Mouse (Mus musculus) liver, embryonic 15.5 days (tissue): ENCODE data around the gene Dpagt1. TPM values are rescaled to one million over a fixed set of nuclear protein-coding genes. Genes with fewer than 3 reads are reported as not detected.
"Not testable (repeated sequence)": the region's sequence is repeated elsewhere in the genome, so short reads cannot be mapped to it uniquely, and the experiment has no call there.

Experiments used
- ATAC-seq: fragments of 200-750 bp; cut with Nextera tagmentation; 2 replicates; pipeline ENCODE4 v1.8.0; 2017; ENCODE audit warnings: moderate number of reproducible peaks, mild to moderate bottlenecking, moderate library complexity; ENCODE audit not compliant: insufficient read depth
- H3K27ac ChIP-seq: fragments of 300-500 bp; sonication (generic); replicated peaks from 2 replicates; pipeline ENCODE4 v1.5.1; 2015; ENCODE audit warnings: mild to moderate bottlenecking, inconsistent platforms
- H3K27me3 ChIP-seq: fragments of 300-500 bp; sonication (generic); 2 replicates; pipeline ENCODE4 v1.6.1; 2015; ENCODE audit warnings: mild to moderate bottlenecking, inconsistent platforms
- H3K36me3 ChIP-seq: fragments of 300-500 bp; sonication (generic); replicated peaks from 2 replicates; pipeline ENCODE4 v1.6.1; 2015; ENCODE audit warnings: moderate library complexity, mild to moderate bottlenecking, inconsistent platforms
- H3K4me1 ChIP-seq: fragments of 300-500 bp; sonication (generic); replicated peaks from 2 replicates; pipeline ENCODE4 v1.6.1; 2015; ENCODE audit warnings: inconsistent platforms
- H3K4me2 ChIP-seq: fragments of 300-500 bp; sonication (generic); 2 replicates; pipeline ENCODE4 v1.6.1; 2015; ENCODE audit warnings: moderate library complexity, mild to moderate bottlenecking, inconsistent platforms
- H3K4me3 ChIP-seq: fragments of 300-500 bp; sonication (generic); replicated peaks from 2 replicates; pipeline ENCODE4 v1.5.1; 2015; ENCODE audit warnings: mild to moderate bottlenecking, inconsistent platforms
- H3K9ac ChIP-seq: fragments of 300-500 bp; sonication (generic); 2 replicates; pipeline ENCODE4 v1.6.1; 2015; ENCODE audit warnings: moderate library complexity, mild to moderate bottlenecking, inconsistent platforms
- H3K9me3 ChIP-seq: fragments of 300-500 bp; sonication (generic); replicated peaks from 2 replicates; pipeline ENCODE4 v1.6.1; 2016; ENCODE audit warnings: inconsistent platforms
- WGBS: fragments of 180-500 bp; shearing (Covaris S2); methylation state at CpG from one replicate; pipeline ENCODE4 v1.1.7; 2015; ENCODE audit warnings: mixed read lengths; ENCODE audit not compliant: insufficient replicate concordance; 5-methylcytosine and 5-hydroxymethylcytosine counted together
- polyA plus RNA-seq: library from polyadenylated mRNA; unstranded; fragments of >200 nt; fragmentation: Nextera tagmentation; extraction: Ambion mirVana; gene quantifications from 2 replicates; pipeline ENCODE4 v1.2.1, GENCODE M21; 2015

Dpagt1 gene
- polyA plus RNA-seq, 1 experiment from 2014 or later, result 18.4 TPM

DNA sequence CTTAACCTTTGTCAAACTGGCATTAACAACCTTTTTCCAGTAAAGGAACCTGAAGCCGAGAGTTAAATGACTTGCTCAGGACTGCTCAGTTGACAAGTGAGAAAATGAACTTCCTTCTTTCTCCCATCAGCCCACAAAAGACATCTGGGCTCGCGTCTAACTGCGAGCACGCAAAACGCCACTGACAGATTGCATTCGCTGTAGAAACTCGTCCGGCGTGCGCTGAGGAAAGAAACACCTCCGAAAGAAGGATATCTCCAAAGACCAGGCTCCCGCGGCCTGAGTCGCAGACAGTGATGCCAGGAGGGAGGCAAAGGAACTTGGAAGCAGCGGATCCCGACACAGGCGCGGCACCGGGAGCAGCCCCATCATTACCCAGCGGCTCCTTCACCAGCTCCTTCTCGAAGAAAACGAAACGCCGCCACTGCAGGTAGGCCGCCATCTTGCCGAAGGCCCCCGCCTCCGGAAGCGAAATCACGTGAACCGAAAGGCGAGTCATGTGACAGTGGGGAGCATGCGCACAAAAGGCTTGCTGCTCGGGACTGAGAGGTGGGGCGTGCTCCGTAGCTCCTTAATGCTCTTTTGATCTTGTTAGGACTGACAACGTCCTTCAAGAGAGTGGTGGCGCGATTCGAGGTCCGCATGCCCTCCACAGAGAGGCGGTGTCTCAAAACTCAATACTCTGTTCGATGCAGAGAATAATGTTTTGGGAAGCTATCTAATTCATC is 35.5 kb downstream of the Dpagt1 start, which contains the start of gene Vps11:
Gene Vps11 (minus strand): TSS at position 481 of the 728 bp plus-strand sequence.
- ATAC-seq, result peak; percentile 85
- peaks cover 12% of the 10 kb centered on the region for H3K4me1 ChIP-seq
- H3K4me3 ChIP-seq, result peak within 1 kb of the TSS; percentile 86
- H3K27ac ChIP-seq, result peak within 1 kb of the TSS; percentile 85
- no peaks in the 10 kb centered on the region for H3K27me3 ChIP-seq
- H3K9me3 ChIP-seq, result no peaks in the 10 kb centered on the region
- H3K36me3 ChIP-seq, result peaks cover 32% of the 10 kb centered on the region
- peak within 1 kb of the TSS; percentile 77 for H3K4me2 ChIP-seq
- WGBS, result under 1% methylated on average over 44 of the region's 44 CpGs
- H3K9ac ChIP-seq, result peak within 1 kb of the TSS; percentile 84

DNA sequence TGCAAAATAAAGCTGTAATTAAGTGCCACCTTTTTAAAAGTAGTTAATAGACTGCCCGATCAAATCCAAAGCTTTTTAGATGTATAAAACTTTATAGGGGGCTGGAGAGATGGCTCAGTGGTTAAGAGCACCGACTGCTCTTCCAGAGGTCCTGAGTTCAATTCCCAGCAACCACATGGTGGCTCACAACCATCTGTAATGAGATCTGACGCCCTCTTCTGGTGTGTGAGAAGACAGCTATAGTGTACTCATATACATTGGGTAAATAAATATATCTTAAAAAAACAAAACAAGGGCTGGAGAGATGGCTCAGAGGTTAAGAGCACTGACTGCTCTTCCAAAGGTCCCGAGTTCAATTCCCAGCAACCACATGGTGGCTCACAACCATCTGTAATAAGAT is 36.1 kb downstream of the Dpagt1 start:
- Histone ChIP-seq H3K4me1 (peaks cover 12% of the 10 kb centered on the region), H3K27ac (peak overlapping the region; percentile 85), H3K36me3 (peaks cover 26% of the 10 kb centered on the region), H3K4me3 (peak overlapping the region; percentile 86), H3K4me2 (peak overlapping the region; percentile 77)
- WGBS, result 40% methylated on average over 4 of the region's 4 CpGs
- H3K27me3 ChIP-seq, H3K9me3 ChIP-seq, ATAC-seq, H3K9ac ChIP-seq: not testable (repeated sequence)

DNA sequence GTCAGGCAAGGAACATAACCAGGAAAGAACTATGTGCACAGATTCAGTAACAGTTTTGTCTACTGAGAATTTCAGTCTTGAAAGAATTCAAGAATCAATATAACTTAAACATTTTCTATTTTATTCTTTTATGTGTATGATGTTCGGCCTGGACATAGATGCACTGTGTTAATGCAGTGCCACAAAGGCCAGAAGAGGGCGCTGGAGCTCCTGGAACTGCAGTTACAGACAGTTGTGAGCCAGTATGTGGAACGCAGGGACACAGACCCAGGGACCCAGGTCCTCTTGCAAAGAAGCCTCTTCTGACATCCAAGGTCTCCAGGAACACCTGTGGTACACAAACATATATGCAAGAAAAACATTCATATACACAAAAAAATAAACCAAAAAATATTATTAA is 38.7 kb downstream of the Dpagt1 start:
- no peaks in the 10 kb centered on the region for H3K9me3 ChIP-seq
- no peak overlapping the region for H3K27ac ChIP-seq
- 50% methylated on average over 3 of the region's 3 CpGs for WGBS
- no peak overlapping the region for H3K9ac ChIP-seq
- H3K4me2 ChIP-seq, result no peak overlapping the region
- no peak for ATAC-seq
- H3K36me3 ChIP-seq, result peaks cover 5% of the 10 kb centered on the region
- H3K27me3 ChIP-seq, result no peaks in the 10 kb centered on the region
- peaks cover 12% of the 10 kb centered on the region for H3K4me1 ChIP-seq
- no peak overlapping the region for H3K4me3 ChIP-seq

- Histone ChIP-seq H3K4me3 (no peak overlapping the region), H3K4me1 (peaks cover 20% of the 10 kb centered on the region), H3K9ac (no peak overlapping the region), H3K27me3 (no peaks in the 10 kb centered on the region), H3K27ac (0 out of 2 replicates have a peak overlapping the region, but pooled peaks have one; percentile 20), H3K4me2 (no peak overlapping the region), H3K36me3 (no peaks in the 10 kb centered on the region), H3K9me3 (no peaks in the 10 kb centered on the region)
- ATAC-seq, result no peak
Observed at GRCm38 (mm10) chr9:44373386-44373785, 47.6 kb downstream of the Dpagt1 start.

DNA sequence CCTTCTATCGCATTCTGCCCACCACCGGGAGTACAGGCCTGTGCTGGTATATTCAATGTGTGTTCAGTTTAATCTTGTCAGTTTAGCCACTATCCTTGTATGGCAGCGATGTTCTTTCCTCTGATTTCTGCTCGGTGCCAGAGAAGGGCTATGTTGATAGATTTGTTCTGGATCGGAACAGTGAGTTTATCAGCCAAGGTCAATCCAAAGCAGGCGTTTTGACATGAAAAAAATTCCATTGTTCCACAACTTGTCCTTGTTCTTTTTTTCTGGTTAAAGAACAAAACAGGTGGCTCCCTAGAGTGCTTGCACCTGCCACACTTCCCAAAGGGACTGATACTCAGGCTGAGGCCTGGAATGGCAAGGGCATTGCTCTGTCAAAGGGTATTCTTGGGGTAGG is 50.3 kb downstream of the Dpagt1 start:
- 75% methylated on average over 6 of the region's 6 CpGs for WGBS
- ATAC-seq, result no peak
- Histone ChIP-seq H3K4me1 (peaks cover 38% of the 10 kb centered on the region), H3K9me3 (no peaks in the 10 kb centered on the region), H3K36me3 (peaks cover 5% of the 10 kb centered on the region), H3K9ac (no peak overlapping the region), H3K4me3 (no peak overlapping the region), H3K4me2 (no peak overlapping the region), H3K27ac (no peak overlapping the region), H3K27me3 (no peaks in the 10 kb centered on the region)

DNA sequence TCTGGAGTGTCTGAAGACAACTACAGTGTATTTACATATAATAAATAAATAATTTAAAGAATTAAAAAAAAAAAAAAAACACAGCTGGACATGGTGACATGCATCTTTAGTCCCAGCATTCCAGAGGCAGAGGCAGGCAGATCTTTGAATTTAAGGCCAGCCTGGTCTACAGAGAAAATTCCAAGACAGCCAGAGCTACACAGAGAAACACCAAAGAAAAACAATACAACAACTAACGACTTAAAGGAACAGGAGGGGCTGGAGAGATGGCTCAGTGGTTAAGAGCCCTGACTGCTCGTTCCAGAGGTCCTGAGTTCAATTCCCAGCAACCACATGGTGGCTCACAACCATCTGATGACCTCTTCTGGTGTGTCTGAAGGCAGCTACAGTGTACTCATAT is 51.5 kb downstream of the Dpagt1 start:
- not testable (repeated sequence) for H3K4me3 ChIP-seq, ATAC-seq, H3K27me3 ChIP-seq, H3K9ac ChIP-seq, H3K9me3 ChIP-seq, H3K4me2 ChIP-seq, H3K27ac ChIP-seq
- 61% methylated on average over 2 of the region's 2 CpGs for WGBS
- Histone ChIP-seq H3K4me1 (peaks cover 44% of the 10 kb centered on the region), H3K36me3 (peaks cover 17% of the 10 kb centered on the region)

GRCm38 (mm10) chr9:44378153-44378730 is 52.4 kb downstream of the Dpagt1 start:
- Histone ChIP-seq H3K4me2 (peak overlapping the region; percentile 93), H3K9me3 (no peaks in the 10 kb centered on the region), H3K27ac (peak overlapping the region; percentile 88), H3K4me3 (peak overlapping the region; percentile 71), H3K9ac (peak overlapping the region; percentile 69), H3K27me3 (no peaks in the 10 kb centered on the region), H3K36me3 (peaks cover 26% of the 10 kb centered on the region), H3K4me1 (peaks cover 43% of the 10 kb centered on the region)
- no peak for ATAC-seq
- WGBS, result 35% methylated on average over 5 of the region's 5 CpGs

GRCm38 (mm10) chr9:44379054-44379834 is 53.4 kb downstream of the Dpagt1 start, which contains the start of gene Hyou1:
Hyou1 (plus strand) TSS chr9:44379490.
- WGBS, result under 1% methylated on average over 83 of the region's 83 CpGs
- H3K4me1 ChIP-seq, result peaks cover 35% of the 10 kb centered on the region
- H3K9me3 ChIP-seq, result no peaks in the 10 kb centered on the region

GRCm38 (mm10) chr9:44379862-44380261 is 54.0 kb downstream of the Dpagt1 start:
- peak overlapping the region; percentile 78 for H3K27ac ChIP-seq
- H3K9ac ChIP-seq, result peak overlapping the region; percentile 80
- 0 out of 2 replicates have a peak, but pooled peaks have one; percentile 5 for ATAC-seq
- H3K4me3 ChIP-seq, result peak overlapping the region; percentile 71
- 4% methylated on average over 15 of the region's 15 CpGs for WGBS
- H3K4me1 ChIP-seq, result peaks cover 35% of the 10 kb centered on the region
- H3K27me3 ChIP-seq, result no peaks in the 10 kb centered on the region
- H3K36me3 ChIP-seq, result peaks cover 42% of the 10 kb centered on the region
- peak overlapping the region; percentile 93 for H3K4me2 ChIP-seq
- H3K9me3 ChIP-seq, result no peaks in the 10 kb centered on the region

More at GRCm38 (mm10) chr9:44379054-44379834, 53.4 kb downstream of the Dpagt1 start, which contains the start of gene Hyou1:
- peak within 1 kb of the TSS; percentile 80 for H3K9ac ChIP-seq
- H3K4me2 ChIP-seq, result peak within 1 kb of the TSS; percentile 93
- H3K36me3 ChIP-seq, result peaks cover 36% of the 10 kb centered on the region
- H3K27ac ChIP-seq, result peak within 1 kb of the TSS; percentile 88
- ATAC-seq, result peak; percentile 93
- H3K4me3 ChIP-seq, result peak within 1 kb of the TSS; percentile 71
- H3K27me3 ChIP-seq, result no peaks in the 10 kb centered on the region
